Mouse (Mus musculus) limb, embryonic 11.5 days (tissue): ENCODE data around the gene Cyp1b1. TPM values are rescaled to one million over a fixed set of nuclear protein-coding genes. Genes with fewer than 3 reads are reported as not detected.

Source experiments
- ATAC-seq: fragments of 200-750 bp; cut with Nextera tagmentation; 2 replicates; pipeline ENCODE4 v1.8.0; 2017; ENCODE audit warnings: low read depth; ENCODE audit not compliant: insufficient number of reproducible peaks, low FRiP score, low TSS enrichment
- DNase-seq: peaks from one replicate; pipeline ENCODE4 v3.0.0-alpha.2; 2015; ENCODE audit warnings: low spot score
- H3K27ac ChIP-seq: fragments of 300-500 bp; sonication (generic); replicated peaks from 2 replicates; pipeline ENCODE4 v1.5.1; 2014; ENCODE audit warnings: low read depth, mild to moderate bottlenecking, low read length
- H3K27me3 ChIP-seq: fragments of 300-500 bp; sonication (generic); 2 replicates; pipeline ENCODE4 v1.6.1; 2014; ENCODE audit warnings: mild to moderate bottlenecking, low read length, mixed read lengths; ENCODE audit not compliant: control insufficient read depth, insufficient read depth
- H3K36me3 ChIP-seq: fragments of 300-500 bp; sonication (generic); 2 replicates; pipeline ENCODE4 v1.6.1; 2014; ENCODE audit warnings: mild to moderate bottlenecking, low read length, moderate library complexity, mixed read lengths; ENCODE audit not compliant: control insufficient read depth, insufficient read depth
- H3K4me1 ChIP-seq: fragments of 300-500 bp; sonication (generic); 2 replicates; pipeline ENCODE4 v1.6.1; 2014; ENCODE audit warnings: low read length, mixed read lengths; ENCODE audit not compliant: control insufficient read depth, insufficient read depth
- H3K4me2 ChIP-seq: fragments of 300-500 bp; sonication (generic); 2 replicates; pipeline ENCODE4 v1.6.1; 2014; ENCODE audit warnings: low read depth, mild to moderate bottlenecking, moderate library complexity; ENCODE audit not compliant: severe bottlenecking
- H3K4me3 ChIP-seq: fragments of 300-500 bp; sonication (generic); 2 replicates; pipeline ENCODE4 v1.5.1; 2014; ENCODE audit warnings: low read depth, low read length
- H3K9ac ChIP-seq: fragments of 300-500 bp; sonication (generic); 2 replicates; pipeline ENCODE4 v1.6.1; 2014; ENCODE audit warnings: mild to moderate bottlenecking, low read length
- H3K9me3 ChIP-seq: fragments of 300-500 bp; sonication (generic); 2 replicates; pipeline ENCODE4 v1.6.1; 2016; ENCODE audit warnings: low read length; ENCODE audit not compliant: control insufficient read depth
- WGBS: fragments of 180-500 bp; shearing (Covaris S2); extraction: QIAGEN DNeasy Blood & Tissue Kit; methylation state at CpG from one replicate; pipeline ENCODE4 v1.1.7; 2014; 5-methylcytosine and 5-hydroxymethylcytosine counted together
- polyA plus RNA-seq: library from polyadenylated mRNA; unstranded; fragments of >200 nt; fragmentation: Nextera tagmentation; extraction: Ambion mirVana; gene quantifications from 2 replicates; pipeline ENCODE4 v1.2.1, GENCODE M21; 2014

Gene Cyp1b1
- polyA plus RNA-seq = 2.0 and 3.4 TPM in 2 replicates

GRCm38 (mm10) chr17:79714931-79715637 lies at the start of gene Cyp1b1:
Gene Cyp1b1, minus strand, starts transcription at chr17:79715061.
- H3K4me3 ChIP-seq = peak within 1 kb of the TSS; percentile 37
- H3K27ac ChIP-seq = no peak within 1 kb of the TSS
- DNase-seq (peak; percentile 73), ATAC-seq (peak; percentile 16)
- H3K4me1 ChIP-seq = peaks cover 19% of the 10 kb centered on the region
- H3K36me3 ChIP-seq = no peaks in the 10 kb centered on the region
- H3K9ac ChIP-seq = peak within 1 kb of the TSS; percentile 64
- H3K27me3 ChIP-seq = peaks cover 35% of the 10 kb centered on the region
- H3K4me2 ChIP-seq = peak within 1 kb of the TSS; percentile 81
- H3K9me3 ChIP-seq = no peaks in the 10 kb centered on the region
- WGBS = under 1% methylated on average over 31 of the region's 31 CpGs

GRCm38 (mm10) chr17:79761841-79762240 lies 47.0 kb upstream of the Cyp1b1 start:
- WGBS = 85% methylated on average over 1 of the region's 1 CpGs
- no peak overlapping the region for H3K4me2 ChIP-seq
- ATAC-seq = no peak
- H3K9me3 ChIP-seq = no peaks in the 10 kb centered on the region
- no peak overlapping the region for H3K4me3 ChIP-seq
- DNase-seq = no peak
- H3K9ac ChIP-seq = no peak overlapping the region
- H3K27me3 ChIP-seq = no peaks in the 10 kb centered on the region
- H3K4me1 ChIP-seq = no peaks in the 10 kb centered on the region
- H3K36me3 ChIP-seq = no peaks in the 10 kb centered on the region
- no peak overlapping the region for H3K27ac ChIP-seq

GRCm38 (mm10) chr17:79753831-79754230 lies 39.0 kb upstream of the Cyp1b1 start:
- no peaks in the 10 kb centered on the region for H3K4me1 ChIP-seq
- H3K9ac ChIP-seq = no peak overlapping the region
- no peaks in the 10 kb centered on the region; the same call in 1 of the 2 replicates for H3K9me3 ChIP-seq
- no peaks in the 10 kb centered on the region for H3K36me3 ChIP-seq
- no peak overlapping the region for H3K4me3 ChIP-seq
- H3K27me3 ChIP-seq = no peaks in the 10 kb centered on the region
- no peak for DNase-seq
- no peak overlapping the region for H3K27ac ChIP-seq
- WGBS = 95% methylated on average over 12 of the region's 12 CpGs
- ATAC-seq = no peak
- no peak overlapping the region for H3K4me2 ChIP-seq

- Histone ChIP-seq H3K4me1 (no peaks in the 10 kb centered on the region), H3K36me3 (no peaks in the 10 kb centered on the region)
Measured at GRCm38 (mm10) chr17:79752836-79753235, 38.0 kb upstream of the Cyp1b1 start.

GRCm38 (mm10) chr17:79751661-79752191 lies 36.9 kb upstream of the Cyp1b1 start:
- Histone ChIP-seq H3K4me3 (no peak overlapping the region), H3K36me3 (no peaks in the 10 kb centered on the region), H3K4me2 (no peak overlapping the region), H3K27me3 (no peaks in the 10 kb centered on the region), H3K9me3 (no peaks in the 10 kb centered on the region; the same call in 1 of the 2 replicates), H3K9ac (no peak overlapping the region), H3K4me1 (no peaks in the 10 kb centered on the region), H3K27ac (no peak overlapping the region)
- ATAC-seq = no peak
- WGBS = 94% methylated on average over 6 of the region's 6 CpGs
- no peak for DNase-seq

More at GRCm38 (mm10) chr17:79752836-79753235, 38.0 kb upstream of the Cyp1b1 start:
- no peak overlapping the region for H3K27ac ChIP-seq
- no peaks in the 10 kb centered on the region; the same call in 1 of the 2 replicates for H3K9me3 ChIP-seq
- no peak overlapping the region for H3K4me2 ChIP-seq
- no peak for DNase-seq
- no peaks in the 10 kb centered on the region for H3K27me3 ChIP-seq
- ATAC-seq = no peak
- no peak overlapping the region for H3K4me3 ChIP-seq
- H3K9ac ChIP-seq = no peak overlapping the region

GRCm38 (mm10) chr17:79749647-79750046 lies 34.8 kb upstream of the Cyp1b1 start:
- Histone ChIP-seq H3K4me1 (no peaks in the 10 kb centered on the region), H3K27me3 (no peaks in the 10 kb centered on the region), H3K4me2 (no peak overlapping the region), H3K9ac (no peak overlapping the region), H3K4me3 (no peak overlapping the region), H3K36me3 (no peaks in the 10 kb centered on the region), H3K9me3 (no peaks in the 10 kb centered on the region; the same call in 1 of the 2 replicates), H3K27ac (no peak overlapping the region)
- ATAC-seq (no peak), DNase-seq (no peak)
- 38% methylated on average over 1 of the region's 1 CpGs for WGBS

GRCm38 (mm10) chr17:79746954-79747353 lies 32.1 kb upstream of the Cyp1b1 start:
- WGBS = 92% methylated on average over 11 of the region's 11 CpGs
- no peaks in the 10 kb centered on the region for H3K27me3 ChIP-seq

GRCm38 (mm10) chr17:79746146-79746591 lies 31.3 kb upstream of the Cyp1b1 start:
- Histone ChIP-seq H3K4me3 (no peak overlapping the region), H3K36me3 (no peaks in the 10 kb centered on the region), H3K9ac (no peak overlapping the region), H3K27me3 (no peaks in the 10 kb centered on the region), H3K4me2 (no peak overlapping the region), H3K27ac (no peak overlapping the region), H3K4me1 (no peaks in the 10 kb centered on the region), H3K9me3 (no peaks in the 10 kb centered on the region; the same call in 1 of the 2 replicates)
- no peak for DNase-seq
- no peak for ATAC-seq
- WGBS = 26% methylated on average over 3 of the region's 3 CpGs

More at GRCm38 (mm10) chr17:79746954-79747353, 32.1 kb upstream of the Cyp1b1 start:
- Histone ChIP-seq H3K4me2 (no peak overlapping the region), H3K4me1 (no peaks in the 10 kb centered on the region), H3K9me3 (no peaks in the 10 kb centered on the region; the same call in 1 of the 2 replicates), H3K4me3 (no peak overlapping the region), H3K27ac (no peak overlapping the region), H3K36me3 (no peaks in the 10 kb centered on the region), H3K9ac (no peak overlapping the region)
- ATAC-seq (no peak), DNase-seq (no peak)
